Mouse (Mus musculus) erythroid progenitor cell, adult 5-6 weeks (primary cell): ENCODE results near the gene Cavin4. TPM values are rescaled to one million over a fixed set of nuclear protein-coding genes. Genes with fewer than 3 reads are reported as not detected.
"Not testable (repeated sequence)": the region's sequence is repeated elsewhere in the genome, so short reads cannot be mapped to it uniquely, and the experiment has no call there.

ENCODE experiments used
- ATAC-seq: replicated peaks from 2 replicates; pipeline ENCODE4 v1.8.0; 2016; ENCODE audit warnings: moderate number of reproducible peaks, mild to moderate bottlenecking, moderate TSS enrichment, inconsistent platforms; ENCODE audit not compliant: poor library complexity, low FRiP score, severe bottlenecking
- total RNA-seq, 2 experiments: library from RNA; stranded (forward) in 1 of 2; stranded (reverse) in 1 of 2; fragments of 150-400 nt in 1 of 2; fragments of 186-747, 209-891 nt in 1 of 2; gene quantifications; 2 replicates each; pipeline versions ENCODE4 v1.2.3 to v1.2.4; 2015 to 2017; ENCODE audit warnings: low replicate concordance in 2 of 2

Cavin4 gene
- total RNA-seq, 2 experiments from 2014 or later: not detected

- no peak for ATAC-seq
Observed at GRCm38 (mm10) chr4:48664021-48664420, 707 bp downstream of the Cavin4 start.

DNA sequence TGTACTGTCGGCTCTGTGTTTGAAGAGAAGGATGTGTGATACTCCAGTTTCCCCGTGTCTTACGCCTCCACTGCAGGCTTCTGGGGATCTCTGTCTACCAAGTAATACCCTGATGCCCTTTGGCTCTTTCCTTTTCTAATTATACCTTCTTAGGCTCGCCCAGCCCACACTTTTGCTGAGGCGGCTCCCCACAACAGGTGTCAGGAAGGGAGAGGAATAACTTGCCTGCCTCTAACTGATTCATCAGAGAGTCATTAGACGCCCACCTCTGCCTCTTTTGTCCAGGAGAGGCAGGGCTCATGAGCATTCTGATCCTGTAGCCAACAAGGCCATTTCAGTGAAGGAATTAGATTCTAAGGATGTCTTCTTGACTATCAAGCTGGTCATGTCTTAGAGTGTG lies 4.0 kb downstream of the Cavin4 start:
- no peak for ATAC-seq

- ATAC-seq: no peak
Observed at GRCm38 (mm10) chr4:48672915-48673314, 9.6 kb downstream of the Cavin4 start.

GRCm38 (mm10) chr4:48674412-48674811 lies 11.1 kb downstream of the Cavin4 start:
- no peak for ATAC-seq

GRCm38 (mm10) chr4:48676570-48677185 lies 13.4 kb downstream of the Cavin4 start:
- no peak for ATAC-seq

GRCm38 (mm10) chr4:48677276-48677675 lies 14.0 kb downstream of the Cavin4 start:
- no peak for ATAC-seq

- ATAC-seq: no peak
Observed at GRCm38 (mm10) chr4:48677812-48678211, 14.5 kb downstream of the Cavin4 start.

GRCm38 (mm10) chr4:48678793-48679192 lies 15.5 kb downstream of the Cavin4 start:
- ATAC-seq: no peak

GRCm38 (mm10) chr4:48679728-48680127 lies 16.4 kb downstream of the Cavin4 start:
- ATAC-seq: not testable (repeated sequence)

DNA sequence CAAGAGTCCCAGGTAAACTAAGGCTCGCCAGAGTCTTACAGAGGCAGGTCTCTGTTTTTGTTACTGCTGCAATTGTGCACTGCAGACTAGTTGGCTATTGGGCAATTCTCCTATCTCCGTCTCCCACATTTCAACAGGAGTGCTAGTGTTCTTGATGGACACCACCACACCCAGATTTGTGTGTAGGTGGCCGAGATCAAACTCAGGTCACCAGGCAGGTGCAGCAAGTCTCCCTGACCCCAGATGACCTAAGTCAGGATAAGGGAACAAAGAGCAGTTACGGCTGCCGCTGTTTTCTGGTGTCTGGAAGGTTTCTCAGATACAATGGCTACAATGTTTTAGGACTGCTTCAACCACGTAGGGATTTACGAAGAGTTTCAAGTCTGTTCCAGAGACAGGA lies 16.9 kb downstream of the Cavin4 start:
- ATAC-seq: no peak

GRCm38 (mm10) chr4:48680648-48681343 lies 17.5 kb downstream of the Cavin4 start:
- no peak for ATAC-seq

DNA sequence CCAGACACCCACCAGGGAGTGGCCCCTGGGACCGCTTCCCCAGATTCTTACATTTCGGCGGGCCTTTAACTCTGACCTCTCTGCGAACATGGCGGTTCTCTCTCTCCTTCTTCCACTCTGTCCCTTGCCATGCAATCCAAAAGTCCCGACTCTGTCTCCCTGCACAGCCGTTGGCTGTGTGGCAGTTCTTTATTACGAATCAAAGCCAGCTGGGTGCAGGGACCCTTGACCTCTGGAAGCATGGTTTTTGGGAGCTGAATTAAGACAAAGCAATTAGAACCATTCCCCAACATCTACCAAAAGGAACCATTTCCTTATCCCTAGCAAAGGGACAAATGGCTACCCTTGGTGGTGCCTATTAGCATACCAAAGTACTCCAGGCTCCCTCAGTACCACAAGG lies 19.8 kb downstream of the Cavin4 start:
- no peak for ATAC-seq

DNA sequence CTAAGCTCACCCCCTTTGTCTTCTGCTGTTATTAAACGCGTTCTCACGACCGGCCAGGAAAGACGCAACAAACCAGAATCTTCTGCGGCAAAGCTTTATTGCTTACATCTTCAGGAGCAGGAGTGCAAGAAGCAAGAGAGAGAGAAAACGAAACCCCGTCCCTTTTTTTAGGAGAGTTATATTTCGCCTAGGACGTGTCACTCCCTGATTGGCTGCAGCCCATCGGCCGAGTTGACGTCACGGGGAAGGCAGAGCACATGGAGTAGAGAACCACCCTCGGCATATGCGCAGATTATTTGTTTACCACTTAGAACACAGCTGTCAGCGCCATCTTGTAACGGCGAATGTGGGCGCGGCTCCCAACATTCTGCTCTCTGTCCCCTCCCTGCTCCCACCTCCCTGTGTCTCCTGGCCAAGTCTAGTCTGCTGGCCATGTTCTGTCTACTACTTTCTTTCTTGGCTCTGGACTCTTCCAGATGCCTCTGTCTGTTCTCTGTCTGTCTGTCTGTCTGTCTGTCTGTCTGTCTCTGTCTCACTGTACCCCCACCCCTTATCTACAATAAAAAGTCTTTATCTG lies 20.4 kb downstream of the Cavin4 start:
- not testable (repeated sequence) for ATAC-seq

GRCm38 (mm10) chr4:48684593-48685187 lies 21.4 kb downstream of the Cavin4 start:
- no peak for ATAC-seq

DNA sequence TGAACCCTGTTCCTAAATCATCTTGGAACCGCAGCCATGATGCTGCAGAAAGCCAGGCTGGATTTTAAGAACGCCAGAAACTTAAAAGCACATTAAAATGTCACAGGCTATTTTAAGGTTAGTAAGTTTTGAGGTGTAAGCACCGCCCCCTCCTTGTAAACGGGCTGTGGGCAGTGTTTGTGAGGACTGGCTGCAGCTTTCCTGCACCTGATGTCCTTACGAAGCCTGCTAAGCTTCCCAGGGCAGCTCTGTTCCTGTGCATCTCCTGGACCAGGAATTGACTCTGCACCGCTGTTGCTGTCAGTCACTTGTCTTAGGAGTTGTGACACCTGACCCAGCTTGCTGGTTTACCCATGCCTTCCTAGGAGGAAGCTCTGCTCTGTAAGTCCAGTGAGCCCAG lies 24.8 kb downstream of the Cavin4 start:
- ATAC-seq: no peak

DNA sequence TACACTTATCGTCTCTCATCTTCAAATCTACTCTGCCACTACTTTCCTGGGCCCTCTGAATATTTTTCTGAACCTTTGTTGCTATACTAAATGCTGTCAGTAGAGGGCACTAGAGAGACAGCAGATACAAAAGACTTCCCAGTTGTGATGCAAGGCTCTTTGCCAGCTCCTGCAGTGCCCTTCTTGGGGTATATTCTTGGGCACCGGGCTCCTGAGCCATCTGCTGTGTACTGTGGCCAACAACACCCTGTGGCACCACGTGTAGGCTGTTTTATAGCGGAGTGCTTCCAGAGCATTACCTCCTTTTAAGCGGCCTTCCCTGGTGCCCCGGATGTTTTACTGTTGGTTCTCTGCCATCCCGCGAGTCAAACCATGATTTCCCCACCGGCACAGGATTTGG lies 27.3 kb downstream of the Cavin4 start:
- no peak for ATAC-seq

- ATAC-seq: no peak
Observed at GRCm38 (mm10) chr4:48691793-48692437, 28.6 kb downstream of the Cavin4 start.

DNA sequence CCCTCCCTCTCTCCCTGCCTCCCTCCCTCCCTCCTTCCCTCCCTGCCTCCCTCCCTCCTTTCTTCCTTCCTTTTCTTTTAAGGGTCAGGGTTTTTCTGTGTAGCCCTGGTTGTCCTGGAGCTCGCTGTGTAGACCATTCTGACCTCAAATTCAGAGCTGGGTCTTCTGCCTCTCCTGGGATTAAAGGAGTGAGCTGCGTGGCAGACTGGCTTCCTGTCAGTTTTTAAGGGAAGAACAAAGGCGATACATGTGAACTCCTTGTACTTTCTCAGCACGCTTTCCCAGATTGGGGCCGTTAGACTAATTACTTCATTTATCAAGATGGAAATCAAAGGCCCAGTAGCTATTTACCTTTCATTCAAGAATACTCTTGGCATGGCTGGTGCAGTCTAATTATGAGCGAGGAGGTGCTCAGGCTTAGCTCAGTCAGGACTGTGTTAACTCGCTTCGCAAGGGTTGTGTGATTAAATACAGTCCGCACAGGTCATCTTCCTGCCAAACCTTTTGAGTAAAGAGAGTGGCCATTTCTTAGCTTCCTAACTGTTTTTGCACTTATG lies 29.5 kb downstream of the Cavin4 start:
- ATAC-seq: no peak

GRCm38 (mm10) chr4:48696706-48697105 lies 33.4 kb downstream of the Cavin4 start:
- ATAC-seq: no peak

DNA sequence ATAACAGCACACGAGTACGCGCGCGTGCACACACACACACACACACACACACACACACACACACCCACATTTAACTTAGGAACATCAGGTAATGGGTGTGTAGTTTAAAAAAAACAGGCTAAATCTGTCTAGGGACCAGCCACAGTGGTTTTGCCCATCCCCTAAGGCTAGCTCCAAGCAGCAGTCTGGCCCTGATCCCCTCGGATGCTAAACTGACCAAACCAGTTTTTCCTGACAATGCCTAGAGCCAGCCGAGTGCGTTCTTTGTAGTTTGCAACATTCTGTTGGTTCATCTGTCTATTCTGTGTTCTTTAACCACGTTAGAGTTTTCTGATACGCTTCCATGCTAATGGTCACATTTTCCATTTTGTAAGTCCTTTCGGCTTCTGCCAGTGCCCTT lies 34.0 kb downstream of the Cavin4 start:
- ATAC-seq: no peak
